Mouse (Mus musculus) hindbrain, embryonic 12.5 days (tissue): ENCODE results near the gene Casc3. TPM values are rescaled to one million over a fixed set of nuclear protein-coding genes. Genes with fewer than 3 reads are reported as not detected.

Experiments
- ATAC-seq: fragments of 200-750 bp; cut with Nextera tagmentation; 2 replicates; pipeline ENCODE4 v1.8.0; 2017; ENCODE audit warnings: moderate TSS enrichment; ENCODE audit not compliant: low FRiP score
- H3K27ac ChIP-seq: fragments of 300-500 bp; sonication (generic); 2 replicates; pipeline ENCODE4 v1.5.1; 2016; ENCODE audit warnings: mild to moderate bottlenecking
- H3K27me3 ChIP-seq: fragments of 300-500 bp; sonication (generic); 2 replicates; pipeline ENCODE4 v1.6.1; 2016; ENCODE audit warnings: mild to moderate bottlenecking
- H3K36me3 ChIP-seq: fragments of 300-500 bp; sonication (generic); 2 replicates; pipeline ENCODE4 v1.6.1; 2016; ENCODE audit warnings: mild to moderate bottlenecking
- H3K4me1 ChIP-seq: fragments of 300-500 bp; sonication (generic); 2 replicates; pipeline ENCODE4 v1.6.1; 2016
- H3K4me2 ChIP-seq: fragments of 300-500 bp; sonication (generic); replicated peaks from 2 replicates; pipeline ENCODE4 v1.6.1; 2016; ENCODE audit warnings: mild to moderate bottlenecking
- H3K4me3 ChIP-seq: fragments of 300-500 bp; sonication (generic); 2 replicates; pipeline ENCODE4 v1.5.1; 2016; ENCODE audit warnings: mild to moderate bottlenecking
- H3K9ac ChIP-seq: fragments of 300-500 bp; sonication (generic); 2 replicates; pipeline ENCODE4 v1.6.1; 2016; ENCODE audit warnings: mild to moderate bottlenecking, moderate library complexity
- H3K9me3 ChIP-seq: fragments of 300-500 bp; sonication (generic); replicated peaks from 2 replicates; pipeline ENCODE4 v1.6.1; 2016; ENCODE audit warnings: mild to moderate bottlenecking
- WGBS: fragments of 180-500 bp; shearing (Covaris S2); methylation state at CpG from one replicate; pipeline ENCODE4 v1.1.7; 2016; 5-methylcytosine and 5-hydroxymethylcytosine counted together
- polyA plus RNA-seq: library from polyadenylated mRNA; unstranded; fragments of >200 nt; fragmentation: Nextera tagmentation; extraction: Ambion mirVana; gene quantifications from 2 replicates; pipeline ENCODE4 v1.2.1, GENCODE M21; 2016

Casc3 gene
- polyA plus RNA-seq, 1 experiment from 2014 or later: 62.5 TPM

- H3K4me1 ChIP-seq: peaks cover 44% of the 10 kb centered on the region
- peaks cover 54% of the 10 kb centered on the region for H3K36me3 ChIP-seq
- H3K9ac ChIP-seq: no peak overlapping the region; the same call in 1 of the 2 replicates
- H3K4me3 ChIP-seq: peak overlapping the region; percentile 6
- H3K27ac ChIP-seq: peak overlapping the region; percentile 86
- peak; percentile 20; the same call in 1 of the 2 replicates for ATAC-seq
- no peaks in the 10 kb centered on the region for H3K9me3 ChIP-seq
- no peaks in the 10 kb centered on the region for H3K27me3 ChIP-seq
- WGBS: 22% methylated on average over 4 of the region's 4 CpGs
- peak overlapping the region; percentile 42 for H3K4me2 ChIP-seq
Observed at GRCm38 (mm10) chr11:98767713-98768112, 37.0 kb upstream of the Casc3 start.

- H3K27ac ChIP-seq: peak overlapping the region; percentile 86
- peak overlapping the region; percentile 42 for H3K4me2 ChIP-seq
- H3K4me1 ChIP-seq: peaks cover 48% of the 10 kb centered on the region
- H3K4me3 ChIP-seq: peak overlapping the region; percentile 6
- H3K9ac ChIP-seq: peak overlapping the region; percentile 35
- 0 out of 2 replicates have a peak, but pooled peaks have one; percentile 6 for ATAC-seq
- peaks cover 47% of the 10 kb centered on the region for H3K36me3 ChIP-seq
- WGBS: 29% methylated on average over 38 of the region's 39 CpGs
- H3K27me3 ChIP-seq: no peaks in the 10 kb centered on the region
- H3K9me3 ChIP-seq: no peaks in the 10 kb centered on the region
Observed at GRCm38 (mm10) chr11:98768127-98769006, 36.3 kb upstream of the Casc3 start.

- ATAC-seq: no peak
- Histone ChIP-seq H3K27ac (peak overlapping the region; percentile 86), H3K4me1 (peaks cover 58% of the 10 kb centered on the region), H3K4me2 (peak overlapping the region; percentile 42; the same call in 1 of the 2 replicates), H3K27me3 (no peaks in the 10 kb centered on the region), H3K4me3 (no peak overlapping the region), H3K9me3 (no peaks in the 10 kb centered on the region), H3K36me3 (peaks cover 38% of the 10 kb centered on the region), H3K9ac (no peak overlapping the region)
- 93% methylated on average over 25 of the region's 25 CpGs for WGBS
Observed at GRCm38 (mm10) chr11:98769007-98769954, 35.4 kb upstream of the Casc3 start.

- no peak overlapping the region for H3K27ac ChIP-seq
- H3K9me3 ChIP-seq: no peaks in the 10 kb centered on the region
- peaks cover 60% of the 10 kb centered on the region for H3K4me1 ChIP-seq
- no peak overlapping the region for H3K4me3 ChIP-seq
- no peak overlapping the region for H3K9ac ChIP-seq
- WGBS: 93% methylated on average over 26 of the region's 26 CpGs
- H3K4me2 ChIP-seq: no peak overlapping the region
- ATAC-seq: no peak
- H3K36me3 ChIP-seq: peaks cover 29% of the 10 kb centered on the region
- no peaks in the 10 kb centered on the region for H3K27me3 ChIP-seq
Observed at GRCm38 (mm10) chr11:98770096-98770975, 34.4 kb upstream of the Casc3 start.

GRCm38 (mm10) chr11:98771131-98771530, 33.6 kb upstream of the Casc3 start:
- Histone ChIP-seq H3K9me3 (no peaks in the 10 kb centered on the region), H3K27ac (no peak overlapping the region), H3K27me3 (no peaks in the 10 kb centered on the region), H3K4me2 (no peak overlapping the region), H3K4me1 (peaks cover 60% of the 10 kb centered on the region), H3K36me3 (peaks cover 25% of the 10 kb centered on the region), H3K4me3 (no peak overlapping the region), H3K9ac (no peak overlapping the region)
- WGBS: 96% methylated on average over 18 of the region's 18 CpGs
- ATAC-seq: no peak

- ATAC-seq: no peak
Observed at GRCm38 (mm10) chr11:98771844-98772525, 32.7 kb upstream of the Casc3 start.

GRCm38 (mm10) chr11:98772667-98773171, 32.0 kb upstream of the Casc3 start:
- Histone ChIP-seq H3K9me3 (no peaks in the 10 kb centered on the region), H3K9ac (no peak overlapping the region), H3K4me1 (peaks cover 55% of the 10 kb centered on the region), H3K27me3 (no peaks in the 10 kb centered on the region), H3K4me3 (no peak overlapping the region), H3K36me3 (peaks cover 25% of the 10 kb centered on the region), H3K27ac (no peak overlapping the region), H3K4me2 (no peak overlapping the region)
- ATAC-seq: no peak
- 86% methylated on average over 8 of the region's 8 CpGs for WGBS

More at GRCm38 (mm10) chr11:98771844-98772525, 32.7 kb upstream of the Casc3 start:
- no peak overlapping the region for H3K9ac ChIP-seq
- WGBS: 95% methylated on average over 11 of the region's 11 CpGs
- H3K4me2 ChIP-seq: no peak overlapping the region
- no peak overlapping the region for H3K27ac ChIP-seq
- no peaks in the 10 kb centered on the region for H3K9me3 ChIP-seq
- H3K27me3 ChIP-seq: no peaks in the 10 kb centered on the region
- H3K4me1 ChIP-seq: peaks cover 59% of the 10 kb centered on the region
- H3K36me3 ChIP-seq: peaks cover 25% of the 10 kb centered on the region
- H3K4me3 ChIP-seq: no peak overlapping the region

- peak overlapping the region; percentile 34 for H3K4me3 ChIP-seq
- peak overlapping the region; percentile 62 for H3K4me2 ChIP-seq
- no peak overlapping the region for H3K27ac ChIP-seq
Observed at GRCm38 (mm10) chr11:98773635-98774295, 30.9 kb upstream of the Casc3 start.

GRCm38 (mm10) chr11:98774582-98775347, 29.9 kb upstream of the Casc3 start, which contains the start of gene Nr1d1:
Gene Nr1d1, minus strand, starts transcription at chr11:98775333.
- 2% methylated on average over 22 of the region's 22 CpGs for WGBS
- Histone ChIP-seq H3K4me3 (peak within 1 kb of the TSS; percentile 34), H3K9me3 (no peaks in the 10 kb centered on the region), H3K27me3 (no peaks in the 10 kb centered on the region), H3K27ac (peak within 1 kb of the TSS; percentile 64), H3K9ac (peak within 1 kb of the TSS; percentile 54), H3K4me1 (peaks cover 42% of the 10 kb centered on the region), H3K36me3 (peaks cover 9% of the 10 kb centered on the region), H3K4me2 (peak within 1 kb of the TSS; percentile 62)
- peak; percentile 81 for ATAC-seq

More at GRCm38 (mm10) chr11:98773635-98774295, 30.9 kb upstream of the Casc3 start:
- Histone ChIP-seq H3K4me1 (peaks cover 45% of the 10 kb centered on the region), H3K9me3 (no peaks in the 10 kb centered on the region), H3K27me3 (no peaks in the 10 kb centered on the region), H3K9ac (0 out of 2 replicates have a peak overlapping the region, but pooled peaks have one; percentile 14), H3K36me3 (peaks cover 19% of the 10 kb centered on the region)
- ATAC-seq: peak; percentile 77
- WGBS: under 1% methylated on average over 37 of the region's 37 CpGs
